11 mouse cellular contexts compared by ENCODE assay signal in the genomic region with DNA sequence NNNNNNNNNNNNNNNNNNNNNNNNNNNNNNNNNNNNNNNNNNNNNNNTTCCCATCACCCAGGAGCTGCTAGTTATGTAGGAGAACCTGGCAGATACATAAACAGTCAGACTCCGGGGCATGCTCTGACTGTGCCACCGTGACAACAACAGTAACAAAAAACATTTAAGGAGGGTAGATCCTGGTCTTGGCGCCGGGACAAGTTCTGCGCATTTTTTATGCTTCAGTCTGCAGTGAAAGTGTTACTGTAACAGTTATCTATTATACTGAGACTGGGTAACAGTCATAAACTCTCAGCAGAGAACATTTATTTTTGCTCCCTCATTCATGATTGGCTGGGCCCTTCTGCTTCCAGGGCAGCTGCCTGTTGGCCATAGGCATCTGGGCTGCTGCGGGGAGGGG. TPM values are rescaled to one million over a fixed set of nuclear protein-coding genes. Genes with fewer than 3 reads are reported as not detected.
A peak's percentile ranks its signal among the peaks of the same experiment; 100 is the strongest.
DNase-seq lines count a peak whose midpoint lies in the region; ATAC-seq lines count a peak whose summit lies in the region.
"Had no signal": no experiment of that assay in that cellular context is flagged by ENCODE, and none has a peak within 500 bp of the region (broad histone marks: within the 10 kb centered on the region; RNA-seq: fewer than 3 reads in every experiment).

No protein-coding gene starts in this region.

- H3K27ac ChIP-seq in heart, embryonic 15.5 days = peak overlapping the region; percentile 35; the same call in 1 of the 2 replicates
- H3K27ac ChIP-seq in neural tube, embryonic 12.5 days = no peak overlapping the region
- H3K27ac ChIP-seq in forebrain, embryonic 16.5 days (ENCODE audit: low read length) = no peak overlapping the region
- H3K27ac ChIP-seq: intestine, embryonic 15.5 days had no signal

- no peaks in the 10 kb centered on the region for H3K36me3 ChIP-seq in heart, embryonic 15.5 days
- no peaks in the 10 kb centered on the region for H3K36me3 ChIP-seq in neural tube, embryonic 12.5 days
- H3K36me3 ChIP-seq in forebrain, embryonic 16.5 days (ENCODE audit: control insufficient read depth, insufficient read depth) = no peaks in the 10 kb centered on the region
- H3K36me3 ChIP-seq: intestine, embryonic 15.5 days had no signal

- 47% methylated on average over 6 of the region's 6 CpGs for WGBS in heart, embryonic 15.5 days
- 83% methylated on average over 6 of the region's 6 CpGs for WGBS in neural tube, embryonic 12.5 days
- WGBS in forebrain, embryonic 16.5 days = 29% methylated on average over 6 of the region's 6 CpGs

- no peak overlapping the region for H3K4me3 ChIP-seq in heart, embryonic 15.5 days
- H3K4me3 ChIP-seq in neural tube, embryonic 12.5 days = no peak overlapping the region
- H3K4me3 ChIP-seq in forebrain, embryonic 16.5 days (replicated peaks; ENCODE audit: low read length) = no peak overlapping the region
- H3K4me3 ChIP-seq: intestine, embryonic 15.5 days had no signal

- ATAC-seq in heart, embryonic 15.5 days (replicated peaks; ENCODE audit: insufficient number of reproducible peaks, insufficient read depth, low FRiP score, low read depth) = no peak
- ATAC-seq in neural tube, embryonic 12.5 days (ENCODE audit: low FRiP score, low read depth) = peak; percentile 21; the same call in 1 of the 2 replicates
- peak; percentile 34 for ATAC-seq in forebrain, embryonic 16.5 days
- ATAC-seq: intestine, embryonic 15.5 days had no signal

- H3K4me2 ChIP-seq in heart, embryonic 15.5 days = peak overlapping the region; percentile 25
- H3K4me2 ChIP-seq in neural tube, embryonic 12.5 days (replicated peaks) = no peak overlapping the region
- 0 out of 2 replicates have a peak overlapping the region, but pooled peaks have one; percentile 3 for H3K4me2 ChIP-seq in forebrain, embryonic 16.5 days (ENCODE audit: low read length)
- H3K4me2 ChIP-seq: intestine, embryonic 15.5 days had no signal

- H3K9me3 ChIP-seq in heart, embryonic 15.5 days (replicated peaks) = no peaks in the 10 kb centered on the region
- no peaks in the 10 kb centered on the region for H3K9me3 ChIP-seq in neural tube, embryonic 12.5 days
- H3K9me3 ChIP-seq in forebrain, embryonic 16.5 days (ENCODE audit: control insufficient read depth, low read length) = no peaks in the 10 kb centered on the region
- H3K9me3 ChIP-seq: intestine, embryonic 15.5 days had no signal

- no peaks in the 10 kb centered on the region for H3K27me3 ChIP-seq in heart, embryonic 15.5 days
- no peaks in the 10 kb centered on the region for H3K27me3 ChIP-seq in neural tube, embryonic 12.5 days (replicated peaks)
- no peaks in the 10 kb centered on the region for H3K27me3 ChIP-seq in forebrain, embryonic 16.5 days (replicated peaks; ENCODE audit: control insufficient read depth, insufficient read depth, low read length)
- H3K27me3 ChIP-seq: intestine, embryonic 15.5 days had no signal

- H3K4me1 ChIP-seq in heart, embryonic 15.5 days (replicated peaks) = peaks cover 44% of the 10 kb centered on the region
- peaks cover 6% of the 10 kb centered on the region; the same call in 1 of the 2 replicates for H3K4me1 ChIP-seq in neural tube, embryonic 12.5 days
- H3K4me1 ChIP-seq in forebrain, embryonic 16.5 days (replicated peaks; ENCODE audit: control insufficient read depth, insufficient read depth, low read length) = peaks cover 3% of the 10 kb centered on the region
- H3K4me1 ChIP-seq: intestine, embryonic 15.5 days had no signal

- H3K9ac ChIP-seq in heart, embryonic 15.5 days = no peak overlapping the region
- no peak overlapping the region for H3K9ac ChIP-seq in neural tube, embryonic 12.5 days
- no peak overlapping the region for H3K9ac ChIP-seq in forebrain, embryonic 16.5 days (replicated peaks; ENCODE audit: low read depth, low read length)
- H3K9ac ChIP-seq: intestine, embryonic 15.5 days had no signal

- intact Hi-C loops in heart, postnatal 14 days (cut with DNase I) = no loop called here
- intact Hi-C loops in left cerebral cortex, postnatal 10 days (cut with DNase I) = no loop called here

- no peak for DNase-seq in heart, postnatal 14 days
- DNase-seq in neural tube, embryonic 10.5 days (ENCODE audit: extremely low spot score, low spot score) = no peak
- DNase-seq in layer of hippocampus, adult 9-10 months (ENCODE audit: low spot score) = no peak
- no peak for DNase-seq in left cerebral cortex, postnatal 10 days (ENCODE audit: extremely low spot score in 1 of 2, low spot score in 2 of 2)
- DNase-seq: cerebellum, adult 2 months; left cerebral cortex, postnatal 4 days; spleen, adult 18-20 months had no signal

RNA-seq across cellular contexts. Expression of a gene that starts 27.9 kb away (rescaled TPM):
- 73.4 and 88.2 TPM in 2 replicates for polyA plus RNA-seq in heart, embryonic 15.5 days (2015; fragmentation: Nextera tagmentation; extraction: Ambion mirVana)
- total RNA-seq in heart, postnatal 14 days (2021) = 10 to 100 TPM; 65.2 to 65.7 TPM
- 173 and 176 TPM in 2 replicates for polyA plus RNA-seq in neural tube, embryonic 12.5 days (2016; fragmentation: Nextera tagmentation; extraction: Ambion mirVana)
- 169 and 188 TPM in 2 replicates for polyA plus RNA-seq in forebrain, embryonic 16.5 days (2015; fragmentation: Nextera tagmentation; extraction: Ambion mirVana)
- 10 to 100 TPM; 91.4 to 93.3 TPM for total RNA-seq in left cerebral cortex, postnatal 10 days (2021)
